Mouse (Mus musculus) CD4-positive helper T cell, adult 2 months (primary cell): ENCODE measurements around the gene Adgrb3.
"Not testable (repeated sequence)": the region's sequence is repeated elsewhere in the genome, so short reads cannot be mapped to it uniquely, and the experiment has no call there.

Source experiments
- DNase-seq: peaks from one replicate; pipeline ENCODE4 v3.0.0-alpha.2; 2012; ENCODE audit warnings: low read depth, missing footprints, low spot score

Gene Adgrb3

GRCm38 (mm10) chr1:25745575-25745974 is 83.9 kb downstream of the Adgrb3 start:
- DNase-seq = no peak

DNA sequence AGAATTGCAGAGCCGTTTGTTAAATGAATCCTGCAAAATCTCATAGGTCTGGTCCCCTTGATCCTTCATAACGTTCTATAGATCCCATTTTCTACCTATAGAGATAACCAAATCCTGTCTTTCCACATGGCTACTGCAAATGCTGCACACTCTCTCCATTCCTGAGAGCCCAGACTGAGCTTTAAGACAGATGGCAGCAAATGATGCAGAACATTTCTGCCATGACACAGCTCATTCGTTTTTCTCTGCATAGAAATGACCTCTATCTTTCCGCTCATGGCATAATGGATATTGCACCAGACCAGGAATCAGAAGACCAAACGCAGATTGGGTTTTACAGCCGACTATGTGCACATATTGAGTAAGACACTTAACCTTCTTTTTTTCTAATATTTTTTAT is 84.8 kb downstream of the Adgrb3 start:
- no peak for DNase-seq

GRCm38 (mm10) chr1:25729844-25730243 is 99.7 kb downstream of the Adgrb3 start:
- DNase-seq = no peak

- DNase-seq = no peak
These were observed 118.0 kb downstream of the Adgrb3 start for GRCm38 (mm10) chr1:25711474-25711873.

DNA sequence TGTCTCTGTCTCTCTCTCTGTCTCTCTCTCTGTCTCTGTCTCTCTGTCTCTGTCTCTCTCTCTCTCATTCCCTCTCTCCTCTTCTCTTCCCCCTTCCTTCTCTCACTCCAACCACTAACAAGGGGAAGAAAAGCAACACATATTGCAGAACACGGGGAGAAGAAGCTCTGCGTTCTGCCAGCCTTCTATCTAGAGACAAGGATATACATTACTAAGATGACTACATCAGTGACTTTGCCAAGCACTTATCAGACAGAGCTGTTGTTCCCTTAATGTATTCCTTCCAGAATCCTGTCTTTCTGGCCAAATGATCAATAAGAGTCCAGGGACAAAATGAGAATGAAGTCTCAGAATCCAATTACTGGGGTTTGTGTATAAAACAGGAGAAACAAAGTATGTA is 123.2 kb downstream of the Adgrb3 start:
- DNase-seq = no peak

- no peak for DNase-seq
These were observed 130.7 kb downstream of the Adgrb3 start for GRCm38 (mm10) chr1:25698702-25699250.

GRCm38 (mm10) chr1:25697179-25697578 is 132.3 kb downstream of the Adgrb3 start:
- DNase-seq = no peak

DNA sequence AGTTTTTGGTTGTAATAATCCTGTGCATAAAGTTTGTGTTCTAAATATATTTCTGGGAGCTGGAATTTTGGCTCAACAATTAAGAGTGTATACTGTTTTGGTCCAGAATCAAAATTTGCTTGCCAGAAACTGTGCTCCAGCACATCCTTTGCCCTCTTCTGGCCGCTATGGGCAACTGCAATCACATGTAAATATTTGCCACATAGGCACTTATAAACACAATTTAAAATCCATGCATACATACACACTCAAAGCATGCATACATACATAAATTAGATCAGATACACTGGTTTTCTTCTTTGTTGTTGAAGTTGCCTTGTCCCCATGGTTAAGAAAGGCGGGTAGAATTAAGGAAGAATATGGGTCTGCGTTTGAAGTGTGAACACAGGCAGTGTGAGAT is 132.7 kb downstream of the Adgrb3 start:
- DNase-seq = no peak

DNA sequence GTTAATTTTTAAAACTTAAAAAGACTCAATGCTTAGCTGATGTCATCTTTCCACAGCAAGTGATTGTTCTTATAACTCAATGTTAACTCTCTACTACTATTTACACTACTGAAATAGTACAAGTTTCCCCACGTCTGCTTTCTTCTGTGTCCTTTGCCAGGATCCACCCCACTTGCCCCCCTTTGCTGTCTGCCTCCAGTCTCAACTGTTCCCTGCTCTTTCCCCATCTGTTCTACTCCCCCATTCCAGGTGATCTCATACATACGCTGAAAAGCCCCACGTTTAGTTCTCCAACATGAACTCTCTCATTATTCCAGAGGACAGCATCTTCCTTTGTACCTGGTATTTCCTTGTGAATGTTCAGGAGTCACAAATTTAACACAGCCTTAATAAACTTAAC is 147.4 kb downstream of the Adgrb3 start:
- no peak for DNase-seq

DNA sequence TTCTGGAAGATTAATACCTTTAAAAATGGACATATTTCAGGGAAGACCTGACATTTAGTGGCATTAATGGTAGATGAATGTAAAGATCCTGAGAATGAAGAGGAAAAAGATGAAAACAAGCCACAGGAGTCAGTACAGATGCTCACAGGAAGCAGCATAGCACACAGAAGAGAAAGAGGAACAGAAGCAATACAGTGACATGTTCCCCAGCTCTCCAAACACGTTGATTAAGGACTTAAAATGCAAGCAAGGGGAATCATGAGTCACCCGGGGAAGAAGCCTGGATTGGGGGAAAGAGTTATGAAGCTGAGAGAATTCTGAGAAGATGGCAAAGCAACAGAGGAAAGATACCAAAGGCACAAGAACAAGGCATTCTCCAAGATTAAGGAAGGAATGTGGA is 149.9 kb downstream of the Adgrb3 start:
- no peak for DNase-seq

- no peak for DNase-seq
These were observed 176.8 kb downstream of the Adgrb3 start for GRCm38 (mm10) chr1:25652717-25653116.

GRCm38 (mm10) chr1:25644256-25644655 is 185.3 kb downstream of the Adgrb3 start:
- no peak for DNase-seq

DNA sequence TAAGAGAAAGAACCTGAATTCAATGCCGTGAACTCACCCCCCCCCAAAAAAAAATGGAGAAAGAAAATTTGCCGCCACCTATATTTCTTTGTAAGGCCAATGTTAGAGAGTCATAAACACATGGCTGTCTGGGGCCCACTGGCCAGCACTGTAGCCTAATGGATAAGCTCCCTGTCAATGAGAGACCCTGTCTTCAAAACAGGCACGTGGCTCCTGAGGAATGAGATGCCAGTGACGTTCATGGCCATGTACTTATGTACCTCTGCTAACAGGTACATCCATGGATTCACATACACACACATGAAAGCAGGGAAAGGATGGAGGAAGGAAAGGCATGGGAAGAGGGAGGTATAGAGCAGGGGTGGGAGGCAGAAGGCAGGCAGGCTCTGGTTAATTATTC is 208.0 kb downstream of the Adgrb3 start:
- DNase-seq = no peak

DNA sequence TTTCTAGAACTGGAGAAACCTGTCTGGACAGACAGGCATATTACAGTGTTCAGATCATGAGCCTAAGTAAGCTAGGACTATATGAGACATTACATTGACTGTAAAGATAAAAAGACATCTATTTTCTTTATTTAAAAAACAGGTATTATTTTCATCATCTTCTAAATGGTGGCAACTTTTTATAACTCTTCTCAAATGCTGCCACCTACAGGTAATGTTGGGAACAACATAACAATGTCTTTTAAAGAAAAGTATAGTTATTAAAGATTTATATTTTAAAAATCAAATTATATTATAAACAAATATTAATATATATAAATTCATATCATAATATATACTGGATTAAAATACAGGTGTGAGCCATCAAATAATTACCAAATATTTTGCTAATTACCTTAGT is 212.6 kb downstream of the Adgrb3 start:
- no peak for DNase-seq

GRCm38 (mm10) chr1:25610776-25611175 is 218.7 kb downstream of the Adgrb3 start:
- not testable (repeated sequence) for DNase-seq

GRCm38 (mm10) chr1:25598941-25599340 is 230.6 kb downstream of the Adgrb3 start:
- DNase-seq = no peak

- no peak for DNase-seq
These were observed 240.9 kb downstream of the Adgrb3 start for GRCm38 (mm10) chr1:25588568-25589118.

DNA sequence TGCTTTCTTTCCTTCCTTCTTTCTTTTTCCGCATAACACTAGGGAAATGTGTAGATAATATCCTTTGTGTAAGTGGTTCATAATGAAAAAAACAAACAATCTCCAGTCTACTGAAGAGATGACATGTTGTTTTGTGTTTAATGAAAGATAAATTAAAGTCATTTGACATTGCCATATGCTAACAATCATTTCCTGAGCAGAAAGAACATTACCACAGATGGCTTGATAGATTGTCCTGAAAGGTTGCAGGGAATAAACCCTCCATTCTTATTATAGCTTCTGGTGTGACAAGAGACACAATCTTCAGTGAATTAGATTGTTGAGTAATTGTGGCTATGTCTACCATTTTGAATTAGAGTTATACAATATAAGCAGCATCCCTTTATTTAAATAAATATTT is 247.8 kb downstream of the Adgrb3 start:
- DNase-seq = no peak

- no peak for DNase-seq
These were observed 251.7 kb downstream of the Adgrb3 start for GRCm38 (mm10) chr1:25577836-25578235.

DNA sequence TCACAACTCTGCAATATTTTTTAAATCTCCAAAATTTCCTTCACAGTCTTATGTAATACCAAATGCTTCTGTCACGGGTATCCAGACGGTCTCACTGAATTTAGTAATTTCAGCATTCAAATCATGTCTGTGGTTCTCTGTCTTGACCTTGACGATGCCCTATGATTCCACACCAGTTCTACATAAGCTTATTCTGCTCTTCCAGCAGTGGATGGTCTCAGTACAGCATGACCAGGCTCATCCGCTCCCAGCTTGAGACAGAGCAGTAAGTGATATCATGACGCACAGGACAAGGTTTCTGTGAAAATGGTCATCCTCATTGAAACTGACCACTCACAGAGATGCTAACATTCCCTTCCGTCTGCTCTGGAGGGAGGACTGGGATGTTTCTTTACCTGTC is 252.9 kb downstream of the Adgrb3 start:
- no peak for DNase-seq

- DNase-seq = no peak
These were observed 261.4 kb downstream of the Adgrb3 start for GRCm38 (mm10) chr1:25568096-25568495.

- DNase-seq = no peak
These were observed 283.4 kb downstream of the Adgrb3 start for GRCm38 (mm10) chr1:25546072-25546471.

DNA sequence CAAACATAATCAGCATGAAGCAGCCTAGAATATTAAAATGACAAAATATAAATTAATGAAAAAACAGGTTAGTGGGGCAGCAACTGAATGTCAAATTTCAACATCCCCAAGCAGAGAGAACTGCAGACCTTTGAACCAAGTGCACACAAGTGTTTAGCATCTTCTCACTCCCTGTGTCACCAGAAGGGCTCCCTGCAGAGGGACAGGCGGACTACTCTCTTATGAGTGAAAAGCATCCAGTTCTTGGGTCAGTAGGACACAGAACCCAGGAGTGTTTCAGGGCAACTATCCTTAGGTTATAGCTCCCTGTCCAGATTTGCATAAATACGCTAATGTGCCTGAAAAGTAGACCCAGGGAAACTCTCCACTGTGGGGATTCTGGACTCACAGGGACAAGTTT is 285.6 kb downstream of the Adgrb3 start:
- DNase-seq = no peak

DNA sequence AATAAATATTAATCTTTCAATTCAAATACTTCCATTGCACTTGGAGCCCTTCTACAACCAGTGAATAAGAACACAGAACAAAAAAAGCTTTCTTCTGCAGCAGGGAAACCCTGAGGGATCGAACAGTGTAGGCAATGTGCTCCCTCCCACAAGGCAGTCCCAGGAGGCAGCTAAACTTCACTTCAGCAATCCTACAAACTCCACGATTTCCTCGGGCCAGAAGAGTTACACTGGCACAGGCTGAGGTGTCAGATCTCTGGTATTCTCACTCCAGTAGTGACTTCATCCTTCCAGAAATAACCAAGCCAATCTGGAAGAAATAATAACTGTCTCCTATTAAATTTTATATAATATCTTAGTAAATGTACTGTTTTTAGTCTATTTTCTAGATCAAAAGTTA is 286.6 kb downstream of the Adgrb3 start:
- DNase-seq = no peak
